Mouse (Mus musculus) adrenal gland, adult 18-20 months (tissue): ENCODE results near the gene Tldc2. TPM values are rescaled to one million over a fixed set of nuclear protein-coding genes. Genes with fewer than 3 reads are reported as not detected.

Source experiments
- DNase-seq, 2 experiments: peaks; one replicate each; pipeline ENCODE4 v3.0.0; 2021 to 2022; ENCODE audit warnings: low spot score in 2 of 2
- total RNA-seq, 2 experiments: library from RNA; stranded (reverse); gene quantifications; 1 replicate in 1 of 2; 2 replicates in 1 of 2; pipeline ENCODE4 v1.2.3; 2021

Tldc2 gene
- total RNA-seq, 2 experiments from 2014 or later, result not detected

GRCm38 (mm10) chr2:157125246-157125645, 38.4 kb downstream of the Tldc2 start:
- no peak for DNase-seq

GRCm38 (mm10) chr2:157127370-157127769, 40.5 kb downstream of the Tldc2 start:
- DNase-seq, result no peak

DNA sequence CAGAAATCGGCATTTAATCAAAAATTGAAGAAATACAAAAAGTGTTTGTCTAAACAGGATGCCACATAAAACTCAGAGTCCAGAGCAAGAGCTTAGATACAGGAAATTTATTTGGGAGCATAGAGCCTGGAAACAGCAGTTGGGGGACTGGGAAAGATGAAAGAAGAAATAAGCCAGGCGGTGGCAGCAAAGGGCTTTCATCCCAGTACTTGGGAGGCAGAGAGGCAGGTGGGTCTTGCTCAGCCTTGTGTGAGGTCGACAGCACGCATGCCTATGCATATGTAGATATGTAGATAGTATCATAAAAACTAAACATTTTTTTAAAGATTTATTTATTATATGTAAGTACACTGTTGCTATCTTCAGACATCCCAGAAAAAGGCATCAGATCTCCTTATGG, 41.2 kb downstream of the Tldc2 start:
- no peak for DNase-seq

- DNase-seq, result no peak
Observed at GRCm38 (mm10) chr2:157129096-157129495, 42.2 kb downstream of the Tldc2 start.

DNA sequence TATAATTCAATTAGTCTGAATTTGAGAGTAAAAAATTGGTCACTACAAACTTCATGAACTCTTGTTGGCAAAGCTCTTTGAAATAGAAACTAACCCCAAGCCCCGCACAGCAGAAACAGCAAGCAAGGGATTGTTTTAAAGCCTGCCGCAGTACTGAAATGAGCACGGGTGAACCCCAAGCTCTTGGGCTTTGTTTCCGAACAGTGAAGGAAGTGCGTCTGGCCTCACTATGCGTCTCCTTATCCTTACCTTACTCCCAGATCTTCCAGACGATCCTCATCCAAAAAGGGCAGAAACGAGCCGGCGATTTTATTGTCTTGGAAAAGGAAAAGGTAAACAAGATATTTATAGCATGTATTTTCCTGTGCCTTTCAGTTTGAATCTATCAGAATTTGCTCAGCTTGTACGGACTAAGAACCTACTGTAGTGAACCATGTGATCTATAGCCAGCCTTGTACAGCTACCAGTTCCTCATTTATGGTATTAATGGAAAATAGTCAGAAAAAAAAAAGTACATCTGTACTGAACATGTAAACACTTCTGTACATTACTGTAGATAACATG, 42.8 kb downstream of the Tldc2 start:
- DNase-seq, result no peak

GRCm38 (mm10) chr2:157130813-157131514, 44.1 kb downstream of the Tldc2 start:
- no peak for DNase-seq

- DNase-seq, result no peak
Observed at GRCm38 (mm10) chr2:157132086-157132485, 45.2 kb downstream of the Tldc2 start.

DNA sequence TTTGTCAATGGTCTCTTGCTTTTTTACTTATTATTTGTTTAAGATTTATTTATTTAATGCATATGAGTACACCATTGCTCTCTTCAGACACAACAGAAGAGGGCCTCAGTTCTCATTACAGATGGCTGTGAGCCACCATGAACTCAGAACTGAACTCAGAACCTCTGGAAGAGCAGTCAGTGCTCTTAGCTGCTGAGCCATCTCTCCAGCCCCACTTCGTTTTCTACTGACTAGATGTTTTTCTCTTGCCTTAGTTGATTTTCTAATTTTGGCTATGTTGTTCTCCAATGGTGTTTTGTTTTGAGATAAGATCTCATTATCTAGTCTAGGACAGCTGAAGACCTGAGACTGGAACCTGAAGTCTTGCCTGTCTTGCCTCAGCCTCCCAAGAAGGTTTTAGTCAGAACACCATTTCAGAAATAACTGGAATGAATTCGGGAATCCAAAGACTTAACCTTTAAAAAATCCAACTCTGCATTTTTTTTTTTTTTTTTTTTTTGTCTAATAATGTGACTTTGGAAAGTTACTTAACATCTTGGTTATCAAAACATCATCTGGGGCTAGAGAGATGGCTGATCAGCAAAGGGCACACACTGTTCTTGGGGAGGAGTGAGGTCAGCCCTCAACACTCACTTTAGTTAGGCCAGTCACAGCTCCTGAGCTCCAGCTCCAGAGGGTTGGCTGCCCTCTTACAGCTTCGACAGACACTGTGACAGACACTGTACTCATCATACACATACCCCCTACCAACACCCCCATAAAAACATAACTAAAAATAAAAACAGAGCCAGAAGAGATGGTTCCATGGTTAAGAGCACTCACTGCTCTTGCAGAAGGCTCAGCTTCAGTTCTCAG, 46.1 kb downstream of the Tldc2 start:
- no peak for DNase-seq

GRCm38 (mm10) chr2:157133769-157134478, 47.1 kb downstream of the Tldc2 start:
- DNase-seq, result no peak

GRCm38 (mm10) chr2:157134479-157134931, 47.6 kb downstream of the Tldc2 start:
- no peak for DNase-seq

DNA sequence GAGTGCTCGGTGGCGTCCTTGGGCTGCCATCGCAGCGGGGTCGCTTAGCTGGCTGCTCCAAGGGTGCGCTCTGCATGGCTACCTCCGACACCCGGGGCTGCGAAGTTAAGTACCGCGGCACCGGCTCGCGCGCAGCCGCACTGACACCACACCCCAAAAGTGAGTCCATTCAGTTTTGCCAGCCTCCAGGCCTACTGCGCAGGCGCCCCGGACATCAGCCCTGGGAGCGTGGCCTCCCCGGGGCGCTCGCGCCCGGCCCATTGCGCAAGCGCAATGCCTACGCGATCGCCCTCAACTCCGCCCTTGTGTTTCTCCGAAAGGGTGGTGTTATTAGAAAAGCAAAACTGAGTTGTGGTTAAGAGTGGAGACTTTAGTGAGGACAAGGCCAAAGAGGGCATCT, 48.2 kb downstream of the Tldc2 start, which contains the start of gene Samhd1:
Gene Samhd1 (minus strand): TSS at position 252 of the 400 bp plus-strand sequence.
- peak; percentile 96 to 97 for DNase-seq

DNA sequence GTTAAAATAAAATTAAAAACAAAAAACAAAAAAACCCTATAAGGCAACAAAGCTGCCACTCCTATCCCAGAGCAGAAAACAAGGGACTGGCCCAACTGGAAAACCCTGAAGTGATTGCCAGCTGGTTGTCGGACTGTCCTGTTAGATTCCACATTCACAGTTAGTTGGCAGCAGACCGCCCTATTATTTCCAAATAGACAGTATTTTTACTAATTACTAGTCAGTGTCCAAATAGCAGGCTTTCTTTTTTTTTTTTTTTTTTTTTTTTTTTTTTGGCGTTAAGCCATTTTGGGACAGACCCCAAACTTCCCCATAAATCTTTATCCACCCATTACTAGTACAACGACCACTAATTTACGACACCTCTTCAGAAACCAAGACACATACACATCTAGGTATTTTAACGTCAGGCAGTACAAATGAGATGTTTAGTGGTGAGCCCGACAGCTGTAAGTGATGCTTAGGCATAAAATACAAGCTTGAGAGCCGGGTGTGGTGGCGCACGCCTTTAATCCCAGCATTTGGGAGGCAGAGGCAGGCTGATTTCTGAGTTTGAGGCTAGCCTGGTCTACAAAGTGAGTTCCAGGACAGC, 48.8 kb downstream of the Tldc2 start:
- DNase-seq, result no peak

DNA sequence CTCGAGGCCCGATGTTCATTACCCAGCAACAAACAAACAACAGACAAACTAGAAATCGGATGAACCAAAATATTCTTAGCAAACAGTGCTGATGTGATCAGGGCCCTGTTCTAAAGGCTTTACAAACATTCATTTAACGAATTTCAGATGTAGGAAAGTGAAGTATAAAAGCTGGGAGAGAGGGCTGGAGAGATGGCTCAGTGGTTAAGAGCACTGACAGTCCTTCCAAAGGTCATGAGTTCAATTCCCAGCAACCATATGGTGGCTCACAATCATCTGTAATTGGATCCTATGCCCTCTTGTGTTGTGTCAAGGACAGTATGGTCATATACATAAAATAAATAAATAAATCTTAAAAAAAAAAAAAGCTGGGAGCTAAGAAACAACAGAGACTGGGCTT, 49.3 kb downstream of the Tldc2 start:
- DNase-seq, result no peak

DNA sequence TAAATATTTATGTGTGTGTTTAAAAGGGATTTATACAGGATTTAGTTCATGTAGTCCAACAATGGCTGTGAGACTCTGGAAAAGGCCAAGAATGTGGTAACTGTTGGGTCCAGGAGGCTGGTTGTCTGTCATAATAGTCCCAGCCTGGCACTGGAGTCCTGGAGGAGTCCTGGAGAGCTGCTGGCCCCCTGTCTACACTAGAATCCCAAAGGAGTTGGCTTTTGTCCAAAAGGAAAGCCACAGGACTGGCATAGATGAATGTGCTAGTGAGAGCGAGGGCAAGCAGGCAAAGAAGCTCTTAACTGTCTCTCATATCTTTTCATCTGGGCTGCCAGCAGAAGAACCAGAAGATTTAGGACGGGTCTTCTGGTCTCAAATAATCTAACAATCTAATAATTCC, 49.8 kb downstream of the Tldc2 start:
- DNase-seq, result no peak

DNA sequence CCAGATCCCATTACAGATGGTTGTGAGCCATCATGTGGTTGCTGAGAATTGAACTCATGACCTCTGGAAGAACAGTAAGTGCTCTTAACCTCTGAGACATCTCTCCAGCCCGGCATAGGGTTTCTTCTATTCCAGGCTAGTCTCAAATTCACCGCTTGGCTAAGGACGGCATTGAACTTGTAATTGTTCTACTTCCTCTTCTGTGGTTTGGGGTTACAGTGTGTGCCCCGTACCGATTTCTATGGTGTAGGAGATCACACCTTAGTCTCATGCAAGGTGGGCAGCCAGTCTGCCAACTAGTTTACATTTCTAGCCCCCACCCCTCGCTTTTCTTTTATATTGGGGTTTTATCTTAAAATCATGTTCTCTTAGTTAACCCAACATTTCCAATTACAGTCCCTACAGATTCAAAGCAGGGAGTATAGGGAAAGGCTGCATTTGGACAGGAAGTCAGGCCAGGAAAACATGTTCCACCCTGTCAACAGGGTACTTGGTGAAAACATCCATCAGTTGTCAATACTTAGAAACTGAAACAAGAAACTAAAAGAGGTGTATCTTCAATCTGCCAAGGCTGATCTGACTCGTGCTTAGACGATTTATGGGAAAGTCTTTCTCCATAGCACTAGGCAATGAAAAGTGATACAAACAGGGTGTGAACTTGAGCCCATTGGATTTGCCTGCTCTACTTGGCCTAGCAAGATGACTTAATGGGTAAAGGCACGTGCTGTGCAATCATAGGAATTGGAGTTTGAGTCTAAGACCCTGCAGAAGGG, 51.3 kb downstream of the Tldc2 start:
- no peak for DNase-seq

DNA sequence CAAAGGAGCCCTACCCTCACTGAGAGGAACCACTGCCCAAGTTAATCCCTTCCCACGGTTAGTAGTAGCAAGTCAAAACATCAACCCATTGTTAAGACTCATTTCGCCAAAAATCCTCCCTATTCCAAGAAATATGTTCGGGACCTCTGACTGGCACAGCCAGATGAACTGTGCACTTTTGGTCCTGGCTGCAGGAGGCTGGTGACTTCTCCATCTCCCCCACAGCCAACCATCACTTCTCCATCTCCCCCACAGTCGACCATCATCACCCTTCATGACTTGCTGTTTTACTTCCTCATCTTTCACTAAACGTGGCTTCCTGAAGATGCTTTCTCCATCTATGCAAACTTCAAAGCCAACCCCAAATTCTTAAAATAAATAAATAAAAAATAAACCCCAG, 52.0 kb downstream of the Tldc2 start:
- DNase-seq, result no peak

DNA sequence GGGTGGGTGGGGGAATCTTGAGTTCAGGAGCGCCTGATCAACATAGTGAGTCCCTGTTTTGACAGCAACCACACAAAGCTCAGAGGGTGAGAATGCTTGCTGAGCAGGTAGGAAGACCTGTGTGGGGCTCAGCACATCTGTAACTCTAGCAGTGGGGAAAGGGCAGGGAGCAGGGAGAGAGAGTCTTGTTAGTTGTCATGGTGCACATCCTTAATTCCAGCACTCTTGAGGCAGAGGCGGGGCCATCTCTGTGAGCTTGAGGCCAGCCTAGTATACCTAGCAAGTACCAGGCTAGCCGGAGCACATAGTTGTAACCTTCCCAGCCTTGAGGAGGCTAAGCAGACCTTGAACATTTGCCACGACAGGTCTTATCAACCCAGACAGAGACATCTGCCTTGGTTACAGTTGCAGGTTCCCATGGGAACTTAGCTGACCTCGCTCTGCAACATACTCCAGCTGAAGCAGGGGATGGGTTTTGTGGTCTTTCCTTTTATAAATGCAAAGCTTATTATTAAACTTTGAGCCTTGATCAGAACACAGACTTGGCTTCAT, 52.5 kb downstream of the Tldc2 start:
- DNase-seq, result no peak

- no peak for DNase-seq
Observed at GRCm38 (mm10) chr2:157141962-157142361, 55.1 kb downstream of the Tldc2 start.

GRCm38 (mm10) chr2:157144132-157144531, 57.3 kb downstream of the Tldc2 start:
- no peak for DNase-seq

GRCm38 (mm10) chr2:157145173-157145572, 58.3 kb downstream of the Tldc2 start:
- no peak for DNase-seq
